Mouse (Mus musculus): Measurements from ENCODE around the gene Slc25a5.

Gene Slc25a5

GRCm38 (mm10) chrX:36799131-36799879 is 3.9 kb downstream of the Slc25a5 start:
- in situ Hi-C loops (cut with MboI; ENCODE audit: low sequenced_read_pairs): no loop called here

GRCm38 (mm10) chrX:36803189-36803588 is 7.7 kb downstream of the Slc25a5 start:
- in situ Hi-C loops (cut with MboI; ENCODE audit: low sequenced_read_pairs): no loop called here

- in situ Hi-C loops (cut with MboI; ENCODE audit: low sequenced_read_pairs): no loop called here
These were observed 8.7 kb downstream of the Slc25a5 start for GRCm38 (mm10) chrX:36804196-36804595.

- in situ Hi-C loops (cut with MboI; ENCODE audit: low sequenced_read_pairs): no loop called here
These were observed 10.2 kb downstream of the Slc25a5 start for GRCm38 (mm10) chrX:36805466-36806235.

- in situ Hi-C loops (cut with MboI; ENCODE audit: low sequenced_read_pairs): no loop called here
These were observed 12.2 kb downstream of the Slc25a5 start for GRCm38 (mm10) chrX:36807360-36808317.

- in situ Hi-C loops (cut with MboI; ENCODE audit: low sequenced_read_pairs): no loop called here
These were observed 12.8 kb downstream of the Slc25a5 start for GRCm38 (mm10) chrX:36808318-36808683.

- in situ Hi-C loops (cut with MboI; ENCODE audit: low sequenced_read_pairs): no loop called here
These were observed 15.9 kb downstream of the Slc25a5 start for GRCm38 (mm10) chrX:36811377-36811776.

- in situ Hi-C loops (cut with MboI; ENCODE audit: low sequenced_read_pairs): no loop called here
These were observed 18.8 kb downstream of the Slc25a5 start for GRCm38 (mm10) chrX:36814161-36814836.

GRCm38 (mm10) chrX:36815022-36815421 is 19.6 kb downstream of the Slc25a5 start:
- in situ Hi-C loops (cut with MboI; ENCODE audit: low sequenced_read_pairs): no loop called here

- in situ Hi-C loops (cut with MboI; ENCODE audit: low sequenced_read_pairs): no loop called here
These were observed 20.0 kb downstream of the Slc25a5 start for GRCm38 (mm10) chrX:36815439-36815838.

- in situ Hi-C loops (cut with MboI; ENCODE audit: low sequenced_read_pairs): no loop called here
These were observed 21.0 kb downstream of the Slc25a5 start for GRCm38 (mm10) chrX:36816368-36816899.

GRCm38 (mm10) chrX:36816953-36817441 is 21.5 kb downstream of the Slc25a5 start:
- in situ Hi-C loops (cut with MboI; ENCODE audit: low sequenced_read_pairs): no loop called here

- in situ Hi-C loops (cut with MboI; ENCODE audit: low sequenced_read_pairs): no loop called here
These were observed 24.1 kb downstream of the Slc25a5 start for GRCm38 (mm10) chrX:36819575-36819974.

GRCm38 (mm10) chrX:36820201-36820600 is 24.8 kb downstream of the Slc25a5 start:
- in situ Hi-C loops (cut with MboI; ENCODE audit: low sequenced_read_pairs): no loop called here

- in situ Hi-C loops (cut with MboI; ENCODE audit: low sequenced_read_pairs): no loop called here
These were observed 28.7 kb downstream of the Slc25a5 start for GRCm38 (mm10) chrX:36823932-36824711.

- in situ Hi-C loops (cut with MboI; ENCODE audit: low sequenced_read_pairs): no loop called here
These were observed 29.6 kb downstream of the Slc25a5 start for GRCm38 (mm10) chrX:36825032-36825431.

GRCm38 (mm10) chrX:36826873-36827272 is 31.4 kb downstream of the Slc25a5 start:
- in situ Hi-C loops (cut with MboI; ENCODE audit: low sequenced_read_pairs): no loop called here

GRCm38 (mm10) chrX:36830271-36830670 is 34.8 kb downstream of the Slc25a5 start:
- in situ Hi-C loops (cut with MboI; ENCODE audit: low sequenced_read_pairs): no loop called here

GRCm38 (mm10) chrX:36831632-36832031 is 36.2 kb downstream of the Slc25a5 start:
- in situ Hi-C loops (cut with MboI; ENCODE audit: low sequenced_read_pairs): no loop called here

Data from CH12F3 (cell line).